Mouse (Mus musculus) cortical plate, adult 2 months (tissue): ENCODE measurements around the gene Cbx4.

Experiments used
- CTCF ChIP-seq: fragments of 200-500 bp; IDR thresholded peaks from 2 replicates; pipeline ENCODE4 v1.5.1; 2011; ENCODE audit warnings: mild to moderate bottlenecking, control low read depth, low read length; ENCODE audit not compliant: insufficient read depth; ENCODE audit errors: extremely low read depth
- POLR2A ChIP-seq: fragments of 200-500 bp; IDR thresholded peaks from 2 replicates; pipeline ENCODE4 v1.6.1; 2011; ENCODE audit warnings: mild to moderate bottlenecking, low read length, control low read depth; ENCODE audit not compliant: insufficient read depth; ENCODE audit errors: extremely low read depth

DNA sequence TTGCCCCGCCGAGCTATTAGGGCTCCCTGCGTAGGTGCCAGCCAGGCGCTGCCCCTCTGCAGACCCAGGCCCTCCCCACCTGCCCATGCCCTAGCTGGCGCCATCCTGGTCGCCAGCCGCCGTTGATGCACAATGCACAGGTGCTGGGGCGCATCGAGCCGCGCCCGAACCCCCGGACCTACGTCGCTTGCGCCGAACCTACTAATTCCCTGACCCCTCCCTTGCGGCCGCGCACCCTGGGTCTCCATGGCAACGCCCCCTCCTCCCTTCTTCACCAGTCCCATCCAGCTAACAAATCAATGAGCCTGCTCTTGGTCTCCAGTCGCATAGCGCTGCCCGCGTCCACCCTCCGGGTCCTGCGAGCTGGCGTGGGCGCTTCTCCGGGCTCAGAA, 44.7 kb downstream of the Cbx4 start:
- TF ChIP-seq POLR2A, result no peak
- no peak for TF ChIP-seq CTCF
